Mouse (Mus musculus): ENCODE measurements around the gene Vmn1r45. TPM values are rescaled to one million over a fixed set of nuclear protein-coding genes. Genes with fewer than 3 reads are reported as not detected.

The Vmn1r45 gene
- not detected in 2 replicates for polyA plus RNA-seq (2021; fragmentation: Nextera tagmentation)
- long read RNA-seq, experiment 1, result 0 reads
- long read RNA-seq, experiment 2, result 0 reads

GRCm38 (mm10) chr6:89940498-89940897 is at the start of gene Vmn1r45:
TSS of gene Vmn1r45 (minus strand) at chr6:89940598.

GRCm38 (mm10) chr6:89969013-89969412 is 28.6 kb upstream of the Vmn1r45 start, which contains the start of gene Vmn1r46:
TSS of gene Vmn1r46 (plus strand) at chr6:89969313.

GRCm38 (mm10) chr6:89883360-89883759 is 57.0 kb downstream of the Vmn1r45 start, which contains the start of gene Vmn1r44:
TSS of gene Vmn1r44 (plus strand) at chr6:89883660.

Other genes starting within 250 kb of the Vmn1r45 start
- gene Vmn1r40, start 233.1 kb downstream of the Vmn1r45 start, polyA plus RNA-seq (2021; fragmentation: Nextera tagmentation), result not detected in 2 replicates
- gene Vmn1r41, start 199.8 kb downstream of the Vmn1r45 start, polyA plus RNA-seq (2021; fragmentation: Nextera tagmentation), result not detected in 2 replicates
- not detected in 2 replicates for gene Vmn1r42, start 64.2 kb downstream of the Vmn1r45 start, polyA plus RNA-seq (2021; fragmentation: Nextera tagmentation)
- not detected in 2 replicates for gene Vmn1r43, start 64.2 kb downstream of the Vmn1r45 start, polyA plus RNA-seq (2021; fragmentation: Nextera tagmentation)
- not detected in 2 replicates for gene Vmn1r44, start 56.9 kb downstream of the Vmn1r45 start, polyA plus RNA-seq (2021; fragmentation: Nextera tagmentation)
- not detected in 2 replicates for gene Vmn1r46, start 28.7 kb upstream of the Vmn1r45 start, polyA plus RNA-seq (2021; fragmentation: Nextera tagmentation)
- not detected in 2 replicates for gene Vmn1r47, start 75.5 kb upstream of the Vmn1r45 start, polyA plus RNA-seq (2021; fragmentation: Nextera tagmentation)
- gene Vmn1r48, start 96.2 kb upstream of the Vmn1r45 start, polyA plus RNA-seq (2021; fragmentation: Nextera tagmentation), result not detected in 2 replicates
- gene Vmn1r49, start 137.9 kb upstream of the Vmn1r45 start, polyA plus RNA-seq (2021; fragmentation: Nextera tagmentation), result not detected in 2 replicates
- gene Vmn1r50, start 160.8 kb upstream of the Vmn1r45 start, polyA plus RNA-seq (2021; fragmentation: Nextera tagmentation), result not detected in 2 replicates
- gene Vmn1r51, start 182.0 kb upstream of the Vmn1r45 start, polyA plus RNA-seq (2021; fragmentation: Nextera tagmentation), result not detected in 2 replicates
- not detected in 2 replicates for gene Vmn1r52, start 234.2 kb upstream of the Vmn1r45 start, polyA plus RNA-seq (2021; fragmentation: Nextera tagmentation)